Mouse (Mus musculus): ENCODE results near the gene Stat5b. TPM values are rescaled to one million over a fixed set of nuclear protein-coding genes. Genes with fewer than 3 reads are reported as not detected.

The Stat5b gene
- polyA plus RNA-seq, 1 experiment from 2014 or later: 13.4 TPM

- Histone ChIP-seq H3K4me3 (ENCODE audit: low read depth, low read length) (no peak overlapping the region), H3K4me2 (replicated peaks; ENCODE audit: low read depth, low read length) (no peak overlapping the region), H3K27ac (ENCODE audit: low read depth, low read length) (no peak overlapping the region), H3K9ac (ENCODE audit: low read depth, low read length) (no peak overlapping the region), H3K9me3 (ENCODE audit: control insufficient read depth, low read length) (no peaks in the 10 kb centered on the region), H3K27me3 (ENCODE audit: control insufficient read depth, insufficient read depth, low read length) (peaks cover 17% of the 10 kb centered on the region), H3K4me1 (replicated peaks; ENCODE audit: control insufficient read depth, insufficient read depth, low read length) (peaks cover 6% of the 10 kb centered on the region), H3K36me3 (ENCODE audit: control insufficient read depth, insufficient read depth, low read length) (no peaks in the 10 kb centered on the region)
- 91% methylated on average over 12 of the region's 12 CpGs for WGBS
- no peak for ATAC-seq (ENCODE audit: low FRiP score)
- no peak for DNase-seq (ENCODE audit: low spot score)
Observed at GRCm38 (mm10) chr11:100757566-100757965, 93.0 kb downstream of the Stat5b start.

DNA sequence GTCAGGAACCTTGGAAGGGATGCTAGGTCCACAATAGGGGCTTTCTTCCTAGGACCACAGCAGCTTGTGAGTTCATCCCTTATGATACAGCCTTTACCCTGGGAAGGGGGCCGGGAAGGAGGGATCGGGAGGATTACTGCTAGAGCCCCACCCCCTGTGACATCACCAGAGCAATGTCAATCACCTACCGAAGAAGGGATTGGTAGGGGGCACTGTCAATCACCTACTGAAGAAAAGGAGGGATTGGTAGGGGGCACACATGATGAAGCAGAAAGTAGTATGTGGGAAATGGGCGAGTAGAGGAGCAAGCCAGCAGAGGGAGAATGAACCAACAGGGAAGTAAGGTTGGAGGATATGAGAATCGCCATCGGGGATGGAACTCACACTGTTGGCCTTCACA, 94.0 kb downstream of the Stat5b start:
- WGBS: 52% methylated on average over 6 of the region's 6 CpGs
- no peak overlapping the region for H3K27ac ChIP-seq (ENCODE audit: low read depth, low read length)
- no peak overlapping the region for H3K9ac ChIP-seq (ENCODE audit: low read depth, low read length)
- ATAC-seq (ENCODE audit: low FRiP score) (no peak), DNase-seq (ENCODE audit: low spot score) (no peak)
- H3K9me3 ChIP-seq (ENCODE audit: control insufficient read depth, low read length): no peaks in the 10 kb centered on the region
- H3K4me2 ChIP-seq (replicated peaks; ENCODE audit: low read depth, low read length): no peak overlapping the region
- H3K4me3 ChIP-seq (ENCODE audit: low read depth, low read length): no peak overlapping the region
- H3K4me1 ChIP-seq (replicated peaks; ENCODE audit: control insufficient read depth, insufficient read depth, low read length): peaks cover 6% of the 10 kb centered on the region
- H3K27me3 ChIP-seq (ENCODE audit: control insufficient read depth, insufficient read depth, low read length): peaks cover 14% of the 10 kb centered on the region
- H3K36me3 ChIP-seq (ENCODE audit: control insufficient read depth, insufficient read depth, low read length): no peaks in the 10 kb centered on the region

GRCm38 (mm10) chr11:100754693-100755057, 95.8 kb downstream of the Stat5b start:
- Histone ChIP-seq H3K4me3 (ENCODE audit: low read depth, low read length) (no peak overlapping the region), H3K27me3 (ENCODE audit: control insufficient read depth, insufficient read depth, low read length) (peaks cover 6% of the 10 kb centered on the region), H3K27ac (ENCODE audit: low read depth, low read length) (no peak overlapping the region), H3K4me1 (replicated peaks; ENCODE audit: control insufficient read depth, insufficient read depth, low read length) (peaks cover 4% of the 10 kb centered on the region), H3K4me2 (replicated peaks; ENCODE audit: low read depth, low read length) (no peak overlapping the region), H3K9me3 (ENCODE audit: control insufficient read depth, low read length) (no peaks in the 10 kb centered on the region), H3K9ac (ENCODE audit: low read depth, low read length) (no peak overlapping the region), H3K36me3 (ENCODE audit: control insufficient read depth, insufficient read depth, low read length) (no peaks in the 10 kb centered on the region)
- ATAC-seq (ENCODE audit: low FRiP score) (no peak), DNase-seq (ENCODE audit: low spot score) (no peak)
- WGBS: 94% methylated on average over 3 of the region's 3 CpGs

DNA sequence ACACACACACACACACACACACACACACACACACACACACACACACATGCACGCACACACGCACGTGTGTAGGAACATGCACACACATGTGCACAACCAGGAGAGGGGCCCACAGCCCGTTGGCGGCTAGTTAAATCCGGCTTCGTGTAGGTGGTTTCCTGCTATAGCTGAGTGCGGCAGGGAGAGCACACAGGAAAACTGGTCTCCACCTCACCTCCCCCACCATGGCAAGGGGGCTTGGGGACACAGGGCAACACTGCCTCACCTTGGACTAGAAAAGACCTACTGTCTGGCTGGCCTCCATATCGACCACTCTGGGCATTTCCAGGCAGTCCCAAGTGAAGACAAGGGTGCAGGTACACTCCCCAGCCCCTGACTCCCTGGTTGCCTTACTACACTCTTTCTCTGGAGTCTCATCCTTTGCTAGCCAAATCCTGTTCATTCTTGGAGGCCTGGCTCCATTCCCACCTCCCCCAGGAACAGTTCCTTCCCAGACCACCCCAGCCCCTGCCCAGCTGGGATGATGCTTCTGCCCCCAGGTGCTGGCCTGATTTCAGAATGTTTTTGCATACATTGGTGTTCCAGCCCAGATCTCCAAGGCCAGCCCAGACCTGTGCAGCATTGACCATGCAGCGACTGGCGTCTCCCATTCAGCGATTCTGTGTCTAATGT, 96.4 kb downstream of the Stat5b start:
- 87% methylated on average over 12 of the region's 12 CpGs for WGBS

DNA sequence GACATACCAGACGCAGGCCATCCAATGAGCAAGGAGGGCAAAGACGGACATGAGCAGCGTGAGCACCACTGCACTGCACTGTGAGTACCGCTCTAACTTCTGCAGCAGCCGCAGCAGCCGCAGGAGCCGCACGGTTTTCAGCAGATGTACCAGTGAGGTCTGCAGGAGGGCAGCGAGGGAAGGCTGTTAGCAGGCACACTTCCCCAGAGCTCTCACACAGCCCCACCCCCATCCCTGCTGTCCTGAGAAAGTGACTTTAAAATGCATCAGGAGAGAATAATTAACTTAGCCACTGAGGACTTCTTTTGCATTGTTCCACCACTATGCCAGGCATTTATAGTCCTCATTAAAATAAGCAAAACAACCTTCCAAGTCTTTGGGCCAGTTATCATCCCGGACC, 98.2 kb downstream of the Stat5b start:
- H3K36me3 ChIP-seq (ENCODE audit: control insufficient read depth, insufficient read depth, low read length): no peaks in the 10 kb centered on the region
- DNase-seq (ENCODE audit: low spot score): no peak
- no peaks in the 10 kb centered on the region for H3K9me3 ChIP-seq (ENCODE audit: control insufficient read depth, low read length)
- no peaks in the 10 kb centered on the region; the same call in 1 of the 2 replicates for H3K27me3 ChIP-seq (ENCODE audit: control insufficient read depth, insufficient read depth, low read length)
- H3K4me2 ChIP-seq (replicated peaks; ENCODE audit: low read depth, low read length): no peak overlapping the region
- 30% methylated on average over 10 of the region's 10 CpGs for WGBS
- H3K4me1 ChIP-seq (replicated peaks; ENCODE audit: control insufficient read depth, insufficient read depth, low read length): no peaks in the 10 kb centered on the region
- no peak overlapping the region for H3K9ac ChIP-seq (ENCODE audit: low read depth, low read length)
- H3K4me3 ChIP-seq (ENCODE audit: low read depth, low read length): no peak overlapping the region
- ATAC-seq (ENCODE audit: low FRiP score): no peak
- H3K27ac ChIP-seq (ENCODE audit: low read depth, low read length): no peak overlapping the region

More for the DNA sequence above, 96.4 kb downstream of the Stat5b start:
- DNase-seq (ENCODE audit: low spot score): no peak
- no peak overlapping the region for H3K27ac ChIP-seq (ENCODE audit: low read depth, low read length)
- no peak for ATAC-seq (ENCODE audit: low FRiP score)
- H3K4me2 ChIP-seq (replicated peaks; ENCODE audit: low read depth, low read length): no peak overlapping the region
- H3K9me3 ChIP-seq (ENCODE audit: control insufficient read depth, low read length): no peaks in the 10 kb centered on the region
- no peaks in the 10 kb centered on the region for H3K36me3 ChIP-seq (ENCODE audit: control insufficient read depth, insufficient read depth, low read length)
- no peak overlapping the region for H3K4me3 ChIP-seq (ENCODE audit: low read depth, low read length)
- peaks cover 1% of the 10 kb centered on the region for H3K27me3 ChIP-seq (ENCODE audit: control insufficient read depth, insufficient read depth, low read length)
- no peak overlapping the region for H3K9ac ChIP-seq (ENCODE audit: low read depth, low read length)
- H3K4me1 ChIP-seq (replicated peaks; ENCODE audit: control insufficient read depth, insufficient read depth, low read length): peaks cover under 1% of the 10 kb centered on the region

DNA sequence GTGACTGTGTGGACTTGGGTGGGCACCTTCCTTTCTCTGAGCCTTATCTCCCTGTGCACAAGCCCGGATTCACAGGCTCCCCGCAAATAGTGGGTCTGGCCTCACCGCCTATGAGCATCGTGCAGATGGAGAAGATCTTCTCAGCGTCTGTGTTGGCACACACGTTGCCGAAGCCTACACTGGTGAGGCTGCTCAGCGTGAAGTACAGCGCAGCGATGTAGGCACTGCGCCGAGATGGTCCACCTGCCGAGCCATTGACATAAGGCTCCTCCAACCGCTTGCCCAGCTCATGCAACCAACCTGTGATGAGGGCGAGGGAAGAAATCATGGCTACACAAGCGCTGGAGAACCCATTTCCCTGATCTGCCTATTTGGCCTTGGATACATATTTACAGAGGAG, 100.4 kb downstream of the Stat5b start:
- no peaks in the 10 kb centered on the region for H3K27me3 ChIP-seq (ENCODE audit: control insufficient read depth, insufficient read depth, low read length)

DNA sequence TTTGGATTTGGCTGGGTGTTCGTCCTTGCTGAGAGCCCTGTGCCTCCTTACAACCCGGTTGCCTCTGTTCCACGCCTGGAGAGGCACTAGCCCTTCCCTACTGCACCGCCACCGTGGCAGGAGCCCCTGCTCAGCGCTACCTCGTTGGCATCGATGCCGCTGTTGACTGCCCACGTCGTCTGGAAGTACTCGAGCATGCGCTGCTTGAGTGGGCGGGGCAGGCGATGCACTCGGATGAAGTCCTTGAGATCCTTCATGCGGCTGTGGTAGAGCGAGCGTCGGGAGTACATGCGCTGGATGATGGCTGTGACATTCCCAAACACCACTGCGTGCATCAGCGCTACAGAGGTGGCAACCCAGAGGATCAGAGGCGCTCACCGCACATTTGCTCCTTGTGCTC, 101.1 kb downstream of the Stat5b start:
- Histone ChIP-seq H3K9ac (ENCODE audit: low read depth, low read length) (no peak overlapping the region), H3K4me3 (ENCODE audit: low read depth, low read length) (no peak overlapping the region), H3K27ac (ENCODE audit: low read depth, low read length) (no peak overlapping the region), H3K4me2 (replicated peaks; ENCODE audit: low read depth, low read length) (no peak overlapping the region), H3K4me1 (replicated peaks; ENCODE audit: control insufficient read depth, insufficient read depth, low read length) (no peaks in the 10 kb centered on the region), H3K36me3 (ENCODE audit: control insufficient read depth, insufficient read depth, low read length) (no peaks in the 10 kb centered on the region), H3K9me3 (ENCODE audit: control insufficient read depth, low read length) (no peaks in the 10 kb centered on the region), H3K27me3 (ENCODE audit: control insufficient read depth, insufficient read depth, low read length) (no peaks in the 10 kb centered on the region)
- DNase-seq (ENCODE audit: low spot score): no peak
- 48% methylated on average over 25 of the region's 25 CpGs for WGBS
- no peak for ATAC-seq (ENCODE audit: low FRiP score)

More for the DNA sequence above, 100.4 kb downstream of the Stat5b start:
- H3K4me1 ChIP-seq (replicated peaks; ENCODE audit: control insufficient read depth, insufficient read depth, low read length): no peaks in the 10 kb centered on the region
- no peaks in the 10 kb centered on the region for H3K36me3 ChIP-seq (ENCODE audit: control insufficient read depth, insufficient read depth, low read length)
- no peaks in the 10 kb centered on the region for H3K9me3 ChIP-seq (ENCODE audit: control insufficient read depth, low read length)
- no peak overlapping the region for H3K4me2 ChIP-seq (replicated peaks; ENCODE audit: low read depth, low read length)
- ATAC-seq (ENCODE audit: low FRiP score): no peak
- no peak overlapping the region for H3K27ac ChIP-seq (ENCODE audit: low read depth, low read length)
- WGBS: 85% methylated on average over 16 of the region's 16 CpGs
- no peak for DNase-seq (ENCODE audit: low spot score)
- no peak overlapping the region for H3K9ac ChIP-seq (ENCODE audit: low read depth, low read length)
- H3K4me3 ChIP-seq (ENCODE audit: low read depth, low read length): no peak overlapping the region

- H3K36me3 ChIP-seq (ENCODE audit: control insufficient read depth, insufficient read depth, low read length): no peaks in the 10 kb centered on the region
- 81% methylated on average over 4 of the region's 4 CpGs for WGBS
Observed at GRCm38 (mm10) chr11:100748620-100749019, 101.9 kb downstream of the Stat5b start.

GRCm38 (mm10) chr11:100747114-100747513, 103.4 kb downstream of the Stat5b start:
- Histone ChIP-seq H3K9me3 (ENCODE audit: control insufficient read depth, low read length) (no peaks in the 10 kb centered on the region), H3K9ac (ENCODE audit: low read depth, low read length) (no peak overlapping the region), H3K36me3 (ENCODE audit: control insufficient read depth, insufficient read depth, low read length) (no peaks in the 10 kb centered on the region), H3K27ac (ENCODE audit: low read depth, low read length) (no peak overlapping the region), H3K4me3 (ENCODE audit: low read depth, low read length) (no peak overlapping the region), H3K4me1 (replicated peaks; ENCODE audit: control insufficient read depth, insufficient read depth, low read length) (no peaks in the 10 kb centered on the region), H3K4me2 (replicated peaks; ENCODE audit: low read depth, low read length) (no peak overlapping the region), H3K27me3 (ENCODE audit: control insufficient read depth, insufficient read depth, low read length) (no peaks in the 10 kb centered on the region)
- WGBS: 67% methylated on average over 5 of the region's 5 CpGs
- DNase-seq (ENCODE audit: low spot score) (no peak), ATAC-seq (ENCODE audit: low FRiP score) (no peak)

More at GRCm38 (mm10) chr11:100748620-100749019, 101.9 kb downstream of the Stat5b start:
- no peak for ATAC-seq (ENCODE audit: low FRiP score)
- no peak for DNase-seq (ENCODE audit: low spot score)
- H3K9ac ChIP-seq (ENCODE audit: low read depth, low read length): no peak overlapping the region
- no peak overlapping the region for H3K4me3 ChIP-seq (ENCODE audit: low read depth, low read length)
- H3K4me1 ChIP-seq (replicated peaks; ENCODE audit: control insufficient read depth, insufficient read depth, low read length): no peaks in the 10 kb centered on the region
- no peaks in the 10 kb centered on the region for H3K9me3 ChIP-seq (ENCODE audit: control insufficient read depth, low read length)
- no peaks in the 10 kb centered on the region for H3K27me3 ChIP-seq (ENCODE audit: control insufficient read depth, insufficient read depth, low read length)
- H3K4me2 ChIP-seq (replicated peaks; ENCODE audit: low read depth, low read length): no peak overlapping the region
- no peak overlapping the region for H3K27ac ChIP-seq (ENCODE audit: low read depth, low read length)
